Mouse (Mus musculus) kidney, postnatal 0 days (tissue): ENCODE results near the gene Usp2. TPM values are rescaled to one million over a fixed set of nuclear protein-coding genes. Genes with fewer than 3 reads are reported as not detected.

Experiments
- ATAC-seq: fragments of 200-750 bp; cut with Nextera tagmentation; replicated peaks from 2 replicates; pipeline ENCODE4 v1.8.0; 2017; ENCODE audit warnings: low read depth, moderate number of reproducible peaks, moderate TSS enrichment, moderate library complexity; ENCODE audit not compliant: low FRiP score
- DNase-seq: peaks from one replicate; pipeline ENCODE4 v3.0.0-alpha.2; 2016; ENCODE audit warnings: low spot score
- H3K27ac ChIP-seq: fragments of 300-500 bp; sonication (generic); 2 replicates; pipeline ENCODE4 v1.5.1; 2014; ENCODE audit warnings: mild to moderate bottlenecking
- H3K27me3 ChIP-seq: fragments of 300-500 bp; sonication (generic); 2 replicates; pipeline ENCODE4 v1.6.1; 2014; ENCODE audit warnings: low read length, mixed read lengths; ENCODE audit not compliant: insufficient read depth
- H3K36me3 ChIP-seq: fragments of 300-500 bp; sonication (generic); 2 replicates; pipeline ENCODE4 v1.6.1; 2014; ENCODE audit warnings: low read length, mixed read lengths; ENCODE audit not compliant: insufficient read depth
- H3K4me1 ChIP-seq: fragments of 300-500 bp; sonication (generic); replicated peaks from 2 replicates; pipeline ENCODE4 v1.6.1; 2014; ENCODE audit warnings: antibody characterized with exemption, low read length, mixed read lengths; ENCODE audit not compliant: insufficient read depth
- H3K4me2 ChIP-seq: fragments of 300-500 bp; sonication (generic); 2 replicates; pipeline ENCODE4 v1.6.1; 2014; ENCODE audit warnings: mild to moderate bottlenecking, low read length, moderate library complexity, mixed read lengths
- H3K4me3 ChIP-seq: fragments of 300-500 bp; sonication (generic); replicated peaks from 2 replicates; pipeline ENCODE4 v1.5.1; 2014; ENCODE audit warnings: low read depth, low read length
- H3K9ac ChIP-seq: fragments of 300-500 bp; sonication (generic); 2 replicates; pipeline ENCODE4 v1.6.1; 2014; ENCODE audit warnings: low read depth, low read length
- H3K9me3 ChIP-seq: fragments of 300-500 bp; sonication (generic); replicated peaks from 2 replicates; pipeline ENCODE4 v1.6.1; 2016; ENCODE audit warnings: low read length, inconsistent platforms, mixed read lengths
- CTCF ChIP-seq: IDR thresholded peaks from 2 replicates; pipeline ENCODE4 v1.5.1; 2016; ENCODE audit warnings: antibody characterized with exemption, low read depth, mild to moderate bottlenecking, moderate library complexity
- WGBS: fragments of 180-500 bp; shearing (Covaris S2); extraction: QIAGEN DNeasy Blood & Tissue Kit; methylation state at CpG from one replicate; pipeline ENCODE4 v1.1.7; 2014; 5-methylcytosine and 5-hydroxymethylcytosine counted together
- polyA plus RNA-seq: library from polyadenylated mRNA; unstranded; fragments of >200 nt; fragmentation: Nextera tagmentation; extraction: Ambion mirVana; gene quantifications from 2 replicates; pipeline ENCODE4 v1.2.1, GENCODE M21; 2015

The Usp2 gene
- polyA plus RNA-seq, 1 experiment from 2014 or later = 62.9 TPM

- ATAC-seq (no peak), DNase-seq (no peak)
- Histone ChIP-seq H3K27ac (no peak overlapping the region), H3K4me1 (no peaks in the 10 kb centered on the region), H3K9me3 (no peaks in the 10 kb centered on the region), H3K36me3 (no peaks in the 10 kb centered on the region), H3K4me3 (no peak overlapping the region), H3K4me2 (no peak overlapping the region), H3K27me3 (no peaks in the 10 kb centered on the region), H3K9ac (no peak overlapping the region)
- no peak for TF ChIP-seq CTCF
- WGBS = 89% methylated on average over 8 of the region's 8 CpGs
These were observed 17.2 kb upstream of the Usp2 start for GRCm38 (mm10) chr9:44049381-44050165.

GRCm38 (mm10) chr9:44052855-44053254 lies 14.0 kb upstream of the Usp2 start:
- 67% methylated on average over 3 of the region's 3 CpGs for WGBS
- TF ChIP-seq CTCF = peak; percentile 22; the same call in 1 of the 2 replicates

GRCm38 (mm10) chr9:44053936-44054335 lies 12.9 kb upstream of the Usp2 start:
- no peaks in the 10 kb centered on the region for H3K9me3 ChIP-seq
- H3K4me3 ChIP-seq = no peak overlapping the region
- no peak for ATAC-seq
- no peak overlapping the region for H3K9ac ChIP-seq
- H3K4me1 ChIP-seq = no peaks in the 10 kb centered on the region
- H3K36me3 ChIP-seq = no peaks in the 10 kb centered on the region
- no peak overlapping the region for H3K27ac ChIP-seq
- no peaks in the 10 kb centered on the region for H3K27me3 ChIP-seq
- WGBS = 67% methylated on average over 1 of the region's 1 CpGs
- TF ChIP-seq CTCF = no peak
- no peak for DNase-seq
- no peak overlapping the region for H3K4me2 ChIP-seq

More at GRCm38 (mm10) chr9:44052855-44053254, 14.0 kb upstream of the Usp2 start:
- H3K27ac ChIP-seq = no peak overlapping the region
- H3K27me3 ChIP-seq = no peaks in the 10 kb centered on the region
- no peak for ATAC-seq
- no peaks in the 10 kb centered on the region for H3K9me3 ChIP-seq
- H3K4me3 ChIP-seq = no peak overlapping the region
- no peak overlapping the region for H3K4me2 ChIP-seq
- H3K4me1 ChIP-seq = no peaks in the 10 kb centered on the region
- H3K36me3 ChIP-seq = no peaks in the 10 kb centered on the region
- no peak overlapping the region for H3K9ac ChIP-seq
- DNase-seq = no peak

GRCm38 (mm10) chr9:44058606-44059005 lies 8.2 kb upstream of the Usp2 start:
- TF ChIP-seq CTCF = no peak
- Histone ChIP-seq H3K27me3 (no peaks in the 10 kb centered on the region), H3K27ac (no peak overlapping the region), H3K9me3 (no peaks in the 10 kb centered on the region), H3K9ac (no peak overlapping the region), H3K4me2 (no peak overlapping the region), H3K36me3 (no peaks in the 10 kb centered on the region), H3K4me3 (no peak overlapping the region), H3K4me1 (no peaks in the 10 kb centered on the region)
- 71% methylated on average over 6 of the region's 6 CpGs for WGBS
- ATAC-seq (no peak), DNase-seq (no peak)

- no peaks in the 10 kb centered on the region for H3K27me3 ChIP-seq
- no peaks in the 10 kb centered on the region for H3K9me3 ChIP-seq
- WGBS = 28% methylated on average over 1 of the region's 1 CpGs
- H3K4me2 ChIP-seq = no peak overlapping the region
- no peak overlapping the region for H3K9ac ChIP-seq
- no peak overlapping the region for H3K27ac ChIP-seq
- ATAC-seq (no peak), DNase-seq (no peak)
- no peaks in the 10 kb centered on the region for H3K36me3 ChIP-seq
- H3K4me3 ChIP-seq = no peak overlapping the region
- TF ChIP-seq CTCF = peak; percentile 41
- H3K4me1 ChIP-seq = no peaks in the 10 kb centered on the region
These were observed 1.6 kb upstream of the Usp2 start for GRCm38 (mm10) chr9:44065177-44065576.

GRCm38 (mm10) chr9:44067241-44067959 lies 579 bp downstream of the Usp2 start:
- Histone ChIP-seq H3K4me1 (peaks cover 4% of the 10 kb centered on the region; the same call in 1 of the 2 replicates), H3K27me3 (no peaks in the 10 kb centered on the region), H3K27ac (no peak overlapping the region), H3K9me3 (no peaks in the 10 kb centered on the region), H3K9ac (peak overlapping the region; percentile 18), H3K4me3 (peak overlapping the region; percentile 39), H3K36me3 (no peaks in the 10 kb centered on the region), H3K4me2 (peak overlapping the region; percentile 57)
- ATAC-seq = peak; percentile 11; the same call in 1 of the 2 replicates
- DNase-seq = peak; percentile 51
- no peak for TF ChIP-seq CTCF
- 7% methylated on average over 15 of the region's 15 CpGs for WGBS
